Mouse (Mus musculus): ENCODE measurements at regions not wholly inside any gene's neighbourhood (a gene's known extent, or its start where the extent isn't known, plus 50 kb on each side); places are given as distances from the start of the nearest gene placed in this dataset.
A peak's percentile ranks its signal among the peaks of the same experiment; 100 is the strongest.

- Histone ChIP-seq H3K4me1 (ENCODE audit: control insufficient read depth, insufficient read depth, low read length) (no peaks in the 10 kb centered on the region), H3K27me3 (ENCODE audit: control insufficient read depth, insufficient read depth, low read length) (no peaks in the 10 kb centered on the region), H3K4me3 (replicated peaks; ENCODE audit: low read depth, low read length) (no peak overlapping the region), H3K36me3 (ENCODE audit: control insufficient read depth, insufficient read depth, low read length) (no peaks in the 10 kb centered on the region), H3K9ac (replicated peaks; ENCODE audit: low read length) (no peak overlapping the region), H3K4me2 (ENCODE audit: low read length) (no peak overlapping the region), H3K27ac (replicated peaks; ENCODE audit: low read depth, low read length) (no peak overlapping the region), H3K9me3 (ENCODE audit: control insufficient read depth, low read length) (no peaks in the 10 kb centered on the region)
- DNase-seq: peak; percentile 36
- WGBS: 13% methylated on average over 2 of the region's 2 CpGs
- peak; percentile 66; the same call in 1 of the 2 replicates for ATAC-seq (ENCODE audit: low FRiP score, low TSS enrichment)
Observed at GRCm38 (mm10) chr7:94975037-94975775, 1195.8 kb upstream of the Tenm4 start.

- Histone ChIP-seq H3K4me1 (ENCODE audit: control insufficient read depth, insufficient read depth, low read length) (no peaks in the 10 kb centered on the region), H3K27ac (replicated peaks; ENCODE audit: low read depth, low read length) (no peak overlapping the region), H3K4me3 (replicated peaks; ENCODE audit: low read depth, low read length) (no peak overlapping the region), H3K36me3 (ENCODE audit: control insufficient read depth, insufficient read depth, low read length) (no peaks in the 10 kb centered on the region), H3K27me3 (ENCODE audit: control insufficient read depth, insufficient read depth, low read length) (no peaks in the 10 kb centered on the region), H3K9me3 (ENCODE audit: control insufficient read depth, low read length) (no peaks in the 10 kb centered on the region), H3K4me2 (ENCODE audit: low read length) (no peak overlapping the region), H3K9ac (replicated peaks; ENCODE audit: low read length) (no peak overlapping the region)
- WGBS: 80% methylated on average over 6 of the region's 6 CpGs
- DNase-seq (no peak), ATAC-seq (ENCODE audit: low FRiP score, low TSS enrichment) (no peak)
Observed at GRCm38 (mm10) chr7:94996258-94996657, 1174.8 kb upstream of the Tenm4 start.

- no peak for DNase-seq
- Histone ChIP-seq H3K27ac (replicated peaks; ENCODE audit: low read depth, low read length) (no peak overlapping the region), H3K9ac (replicated peaks; ENCODE audit: low read length) (no peak overlapping the region), H3K4me3 (replicated peaks; ENCODE audit: low read depth, low read length) (no peak overlapping the region), H3K4me2 (ENCODE audit: low read length) (no peak overlapping the region), H3K36me3 (ENCODE audit: control insufficient read depth, insufficient read depth, low read length) (no peaks in the 10 kb centered on the region), H3K27me3 (ENCODE audit: control insufficient read depth, insufficient read depth, low read length) (no peaks in the 10 kb centered on the region), H3K4me1 (ENCODE audit: control insufficient read depth, insufficient read depth, low read length) (no peaks in the 10 kb centered on the region), H3K9me3 (ENCODE audit: control insufficient read depth, low read length) (no peaks in the 10 kb centered on the region)
- no peak for ATAC-seq (ENCODE audit: low FRiP score, low TSS enrichment)
- 81% methylated on average over 3 of the region's 3 CpGs for WGBS
Observed at GRCm38 (mm10) chr7:95004161-95004560, 1166.9 kb upstream of the Tenm4 start.

GRCm38 (mm10) chr7:95005403-95005802 is 1165.6 kb upstream of the Tenm4 start:
- H3K9ac ChIP-seq (replicated peaks; ENCODE audit: low read length): no peak overlapping the region
- H3K27ac ChIP-seq (replicated peaks; ENCODE audit: low read depth, low read length): no peak overlapping the region
- no peak overlapping the region for H3K4me3 ChIP-seq (replicated peaks; ENCODE audit: low read depth, low read length)
- no peaks in the 10 kb centered on the region for H3K4me1 ChIP-seq (ENCODE audit: control insufficient read depth, insufficient read depth, low read length)
- 66% methylated on average over 3 of the region's 3 CpGs for WGBS
- DNase-seq (no peak), ATAC-seq (ENCODE audit: low FRiP score, low TSS enrichment) (no peak)
- no peaks in the 10 kb centered on the region for H3K9me3 ChIP-seq (ENCODE audit: control insufficient read depth, low read length)
- no peaks in the 10 kb centered on the region for H3K27me3 ChIP-seq (ENCODE audit: control insufficient read depth, insufficient read depth, low read length)
- H3K36me3 ChIP-seq (ENCODE audit: control insufficient read depth, insufficient read depth, low read length): no peaks in the 10 kb centered on the region
- H3K4me2 ChIP-seq (ENCODE audit: low read length): no peak overlapping the region

- Histone ChIP-seq H3K9me3 (ENCODE audit: control insufficient read depth, low read length) (no peaks in the 10 kb centered on the region), H3K36me3 (ENCODE audit: control insufficient read depth, insufficient read depth, low read length) (no peaks in the 10 kb centered on the region), H3K27me3 (ENCODE audit: control insufficient read depth, insufficient read depth, low read length) (no peaks in the 10 kb centered on the region), H3K4me1 (ENCODE audit: control insufficient read depth, insufficient read depth, low read length) (no peaks in the 10 kb centered on the region), H3K27ac (replicated peaks; ENCODE audit: low read depth, low read length) (no peak overlapping the region), H3K4me2 (ENCODE audit: low read length) (no peak overlapping the region), H3K4me3 (replicated peaks; ENCODE audit: low read depth, low read length) (no peak overlapping the region), H3K9ac (replicated peaks; ENCODE audit: low read length) (no peak overlapping the region)
- DNase-seq (no peak), ATAC-seq (ENCODE audit: low FRiP score, low TSS enrichment) (no peak)
- WGBS: 76% methylated on average over 6 of the region's 6 CpGs
Observed at GRCm38 (mm10) chr7:95008896-95009430, 1162.1 kb upstream of the Tenm4 start.

GRCm38 (mm10) chr7:95020285-95020684 is 1150.8 kb upstream of the Tenm4 start:
- ATAC-seq (ENCODE audit: low FRiP score, low TSS enrichment): no peak

GRCm38 (mm10) chr7:95027915-95028810 is 1142.9 kb upstream of the Tenm4 start:
- Histone ChIP-seq H3K27ac (replicated peaks; ENCODE audit: low read depth, low read length) (no peak overlapping the region), H3K36me3 (ENCODE audit: control insufficient read depth, insufficient read depth, low read length) (no peaks in the 10 kb centered on the region), H3K4me2 (ENCODE audit: low read length) (no peak overlapping the region), H3K9me3 (ENCODE audit: control insufficient read depth, low read length) (no peaks in the 10 kb centered on the region), H3K4me1 (ENCODE audit: control insufficient read depth, insufficient read depth, low read length) (0 out of 2 replicates have a peak, but pooled peaks cover 2% of the 10 kb centered on the region), H3K27me3 (ENCODE audit: control insufficient read depth, insufficient read depth, low read length) (no peaks in the 10 kb centered on the region), H3K9ac (replicated peaks; ENCODE audit: low read length) (no peak overlapping the region), H3K4me3 (replicated peaks; ENCODE audit: low read depth, low read length) (no peak overlapping the region)
- WGBS: 41% methylated on average over 4 of the region's 4 CpGs
- ATAC-seq (ENCODE audit: low FRiP score, low TSS enrichment) (peak; percentile 79), DNase-seq (peak; percentile 58)

More at GRCm38 (mm10) chr7:95020285-95020684, 1150.8 kb upstream of the Tenm4 start:
- H3K4me3 ChIP-seq (replicated peaks; ENCODE audit: low read depth, low read length): no peak overlapping the region
- no peak overlapping the region for H3K4me2 ChIP-seq (ENCODE audit: low read length)
- no peaks in the 10 kb centered on the region for H3K9me3 ChIP-seq (ENCODE audit: control insufficient read depth, low read length)
- no peaks in the 10 kb centered on the region for H3K4me1 ChIP-seq (ENCODE audit: control insufficient read depth, insufficient read depth, low read length)
- H3K9ac ChIP-seq (replicated peaks; ENCODE audit: low read length): no peak overlapping the region
- no peaks in the 10 kb centered on the region for H3K27me3 ChIP-seq (ENCODE audit: control insufficient read depth, insufficient read depth, low read length)
- no peak for DNase-seq
- H3K27ac ChIP-seq (replicated peaks; ENCODE audit: low read depth, low read length): no peak overlapping the region
- no peaks in the 10 kb centered on the region for H3K36me3 ChIP-seq (ENCODE audit: control insufficient read depth, insufficient read depth, low read length)
- 84% methylated on average over 1 of the region's 1 CpGs for WGBS

Measured in midbrain, embryonic 14.5 days (tissue).